Mouse (Mus musculus) hindbrain, embryonic 12.5 days (tissue): ENCODE measurements around the gene Tmem140. TPM values are rescaled to one million over a fixed set of nuclear protein-coding genes. Genes with fewer than 3 reads are reported as not detected.

Experiments used
- ATAC-seq: fragments of 200-750 bp; cut with Nextera tagmentation; 2 replicates; pipeline ENCODE4 v1.8.0; 2017; ENCODE audit warnings: moderate TSS enrichment; ENCODE audit not compliant: low FRiP score
- H3K27ac ChIP-seq: fragments of 300-500 bp; sonication (generic); 2 replicates; pipeline ENCODE4 v1.5.1; 2016; ENCODE audit warnings: mild to moderate bottlenecking
- H3K27me3 ChIP-seq: fragments of 300-500 bp; sonication (generic); 2 replicates; pipeline ENCODE4 v1.6.1; 2016; ENCODE audit warnings: mild to moderate bottlenecking
- H3K36me3 ChIP-seq: fragments of 300-500 bp; sonication (generic); 2 replicates; pipeline ENCODE4 v1.6.1; 2016; ENCODE audit warnings: mild to moderate bottlenecking
- H3K4me1 ChIP-seq: fragments of 300-500 bp; sonication (generic); 2 replicates; pipeline ENCODE4 v1.6.1; 2016
- H3K4me2 ChIP-seq: fragments of 300-500 bp; sonication (generic); replicated peaks from 2 replicates; pipeline ENCODE4 v1.6.1; 2016; ENCODE audit warnings: mild to moderate bottlenecking
- H3K4me3 ChIP-seq: fragments of 300-500 bp; sonication (generic); 2 replicates; pipeline ENCODE4 v1.5.1; 2016; ENCODE audit warnings: mild to moderate bottlenecking
- H3K9ac ChIP-seq: fragments of 300-500 bp; sonication (generic); 2 replicates; pipeline ENCODE4 v1.6.1; 2016; ENCODE audit warnings: mild to moderate bottlenecking, moderate library complexity
- H3K9me3 ChIP-seq: fragments of 300-500 bp; sonication (generic); replicated peaks from 2 replicates; pipeline ENCODE4 v1.6.1; 2016; ENCODE audit warnings: mild to moderate bottlenecking
- WGBS: fragments of 180-500 bp; shearing (Covaris S2); methylation state at CpG from one replicate; pipeline ENCODE4 v1.1.7; 2016; 5-methylcytosine and 5-hydroxymethylcytosine counted together
- polyA plus RNA-seq: library from polyadenylated mRNA; unstranded; fragments of >200 nt; fragmentation: Nextera tagmentation; extraction: Ambion mirVana; gene quantifications from 2 replicates; pipeline ENCODE4 v1.2.1, GENCODE M21; 2016

Gene Tmem140
- polyA plus RNA-seq, 1 experiment from 2014 or later, result 1.8 TPM

GRCm38 (mm10) chr6:34868507-34869217 lies 5.7 kb downstream of the Tmem140 start:
- no peak overlapping the region for H3K27ac ChIP-seq
- ATAC-seq, result no peak

DNA sequence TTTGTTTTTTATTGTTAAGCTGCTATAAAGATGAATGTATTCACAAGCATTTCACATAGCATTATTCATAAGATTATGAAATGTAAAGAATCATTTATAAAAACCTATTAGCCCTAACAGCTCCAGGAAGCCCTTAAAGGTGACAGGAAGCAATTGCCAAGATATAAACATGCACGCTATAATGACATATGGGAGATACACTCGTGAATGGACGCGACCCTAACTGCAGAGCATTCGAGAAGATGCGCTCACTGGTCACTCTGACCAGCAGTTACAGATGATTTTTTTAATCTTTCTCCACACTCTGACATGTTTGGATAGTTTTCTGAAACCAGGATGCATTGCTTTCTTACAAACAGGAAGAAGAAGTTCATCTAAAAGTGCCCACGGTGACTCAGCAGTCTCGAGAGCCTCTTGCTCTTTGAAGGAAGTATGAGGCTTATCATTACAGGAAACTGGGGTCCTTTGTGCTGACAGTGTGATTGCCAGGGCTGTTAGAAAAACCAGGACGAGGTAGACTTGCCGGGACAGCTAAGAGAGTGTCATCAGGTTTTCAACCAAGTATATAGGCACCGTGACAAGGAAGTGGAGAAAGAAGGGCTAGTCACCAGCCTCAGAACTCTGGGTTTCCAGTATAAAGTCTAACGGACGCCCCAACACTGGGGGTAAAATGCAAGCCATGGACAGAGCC lies 6.4 kb downstream of the Tmem140 start:
- H3K4me3 ChIP-seq, result no peak overlapping the region
- H3K27ac ChIP-seq, result no peak overlapping the region
- no peak overlapping the region for H3K9ac ChIP-seq
- no peak for ATAC-seq
- H3K36me3 ChIP-seq, result no peaks in the 10 kb centered on the region
- H3K9me3 ChIP-seq, result no peaks in the 10 kb centered on the region
- no peak overlapping the region for H3K4me2 ChIP-seq
- peaks cover 4% of the 10 kb centered on the region; the same call in 1 of the 2 replicates for H3K4me1 ChIP-seq
- H3K27me3 ChIP-seq, result no peaks in the 10 kb centered on the region
- 81% methylated on average over 13 of the region's 13 CpGs for WGBS

More at GRCm38 (mm10) chr6:34868507-34869217, 5.7 kb downstream of the Tmem140 start:
- Histone ChIP-seq H3K9ac (no peak overlapping the region), H3K27me3 (no peaks in the 10 kb centered on the region), H3K9me3 (no peaks in the 10 kb centered on the region), H3K4me3 (no peak overlapping the region), H3K4me2 (no peak overlapping the region), H3K4me1 (peaks cover 3% of the 10 kb centered on the region; the same call in 1 of the 2 replicates), H3K36me3 (no peaks in the 10 kb centered on the region)
- 84% methylated on average over 20 of the region's 20 CpGs for WGBS

DNA sequence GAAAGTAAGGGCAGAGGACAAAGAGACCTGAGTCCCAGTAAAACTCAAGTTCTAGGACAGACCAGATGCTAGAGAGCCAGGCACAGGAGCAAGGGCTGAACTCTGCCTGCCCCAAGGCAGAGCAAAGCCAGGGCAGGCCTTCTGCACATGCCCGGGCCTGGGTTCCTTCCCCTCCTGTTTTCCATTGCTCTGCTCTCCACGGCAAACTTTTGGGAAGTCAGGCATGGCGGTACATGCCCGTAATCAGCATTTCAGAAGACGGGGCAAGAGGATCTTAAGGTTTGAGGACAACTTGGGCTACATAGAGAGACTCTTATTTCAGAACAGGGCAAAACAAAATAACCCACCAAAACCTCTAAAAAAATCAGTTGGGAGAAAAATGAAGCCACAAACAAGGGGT lies 7.2 kb downstream of the Tmem140 start:
- Histone ChIP-seq H3K4me1 (peaks cover 7% of the 10 kb centered on the region; the same call in 1 of the 2 replicates), H3K4me3 (no peak overlapping the region), H3K36me3 (no peaks in the 10 kb centered on the region), H3K9ac (no peak overlapping the region), H3K4me2 (no peak overlapping the region), H3K27ac (no peak overlapping the region), H3K9me3 (no peaks in the 10 kb centered on the region), H3K27me3 (no peaks in the 10 kb centered on the region)
- 77% methylated on average over 5 of the region's 5 CpGs for WGBS
- ATAC-seq, result no peak

- Histone ChIP-seq H3K4me3 (no peak overlapping the region), H3K27me3 (no peaks in the 10 kb centered on the region), H3K4me1 (peaks cover 7% of the 10 kb centered on the region; the same call in 1 of the 2 replicates), H3K27ac (no peak overlapping the region), H3K9me3 (no peaks in the 10 kb centered on the region), H3K4me2 (no peak overlapping the region), H3K9ac (no peak overlapping the region), H3K36me3 (no peaks in the 10 kb centered on the region)
- 78% methylated on average over 5 of the region's 5 CpGs for WGBS
- no peak for ATAC-seq
Observed at GRCm38 (mm10) chr6:34870724-34871123, 7.8 kb downstream of the Tmem140 start.

DNA sequence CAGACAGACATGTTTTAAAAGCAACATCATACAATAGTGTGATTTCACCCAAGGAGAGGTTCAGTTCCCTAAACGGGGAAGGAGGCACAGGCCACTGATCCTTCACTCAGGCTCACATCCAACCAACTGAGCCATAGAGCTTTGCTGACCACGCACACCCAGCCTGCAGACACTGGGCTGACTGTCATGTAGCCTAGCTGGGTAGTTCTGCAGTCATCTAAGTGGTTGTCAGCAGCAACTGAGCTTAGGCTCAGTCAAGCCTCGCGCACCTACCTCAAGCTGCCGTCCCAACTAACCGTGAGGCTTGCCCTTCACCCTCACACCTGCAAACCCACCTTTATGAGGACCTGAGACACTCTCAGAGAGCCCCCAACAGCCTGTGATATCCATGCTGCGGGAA lies 9.0 kb downstream of the Tmem140 start:
- 92% methylated on average over 7 of the region's 7 CpGs for WGBS
- H3K9me3 ChIP-seq, result no peaks in the 10 kb centered on the region
- no peak overlapping the region for H3K4me3 ChIP-seq
- no peaks in the 10 kb centered on the region for H3K27me3 ChIP-seq
- no peak overlapping the region for H3K9ac ChIP-seq
- no peaks in the 10 kb centered on the region for H3K36me3 ChIP-seq
- H3K27ac ChIP-seq, result no peak overlapping the region
- no peak for ATAC-seq
- H3K4me2 ChIP-seq, result no peak overlapping the region
- H3K4me1 ChIP-seq, result peaks cover 14% of the 10 kb centered on the region

DNA sequence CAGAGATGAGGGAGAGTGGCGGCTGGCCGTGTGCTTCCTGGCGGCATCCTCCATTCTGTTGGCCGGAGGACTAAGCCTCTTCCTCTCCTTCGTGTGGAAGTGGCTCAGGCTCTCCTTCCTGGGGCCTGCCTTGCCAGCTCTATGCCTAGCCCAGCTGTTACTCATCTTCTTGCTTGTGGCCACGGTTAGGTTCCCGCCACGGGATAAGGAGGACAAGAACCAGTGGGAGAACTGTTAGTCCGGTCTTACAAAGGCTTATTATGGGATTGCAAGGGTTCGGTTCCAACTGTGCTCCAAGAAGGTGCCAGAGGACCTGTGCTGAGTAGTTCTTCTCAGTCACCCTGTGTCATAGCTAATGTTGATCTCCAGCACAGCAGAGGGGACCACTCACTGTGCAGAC lies 9.9 kb downstream of the Tmem140 start:
- no peaks in the 10 kb centered on the region for H3K36me3 ChIP-seq
- H3K27ac ChIP-seq, result no peak overlapping the region
- no peak for ATAC-seq
- WGBS, result 93% methylated on average over 10 of the region's 10 CpGs
- no peak overlapping the region for H3K9ac ChIP-seq
- H3K4me2 ChIP-seq, result no peak overlapping the region
- H3K4me3 ChIP-seq, result no peak overlapping the region
- no peaks in the 10 kb centered on the region for H3K27me3 ChIP-seq
- no peaks in the 10 kb centered on the region for H3K9me3 ChIP-seq
- peaks cover 19% of the 10 kb centered on the region for H3K4me1 ChIP-seq

DNA sequence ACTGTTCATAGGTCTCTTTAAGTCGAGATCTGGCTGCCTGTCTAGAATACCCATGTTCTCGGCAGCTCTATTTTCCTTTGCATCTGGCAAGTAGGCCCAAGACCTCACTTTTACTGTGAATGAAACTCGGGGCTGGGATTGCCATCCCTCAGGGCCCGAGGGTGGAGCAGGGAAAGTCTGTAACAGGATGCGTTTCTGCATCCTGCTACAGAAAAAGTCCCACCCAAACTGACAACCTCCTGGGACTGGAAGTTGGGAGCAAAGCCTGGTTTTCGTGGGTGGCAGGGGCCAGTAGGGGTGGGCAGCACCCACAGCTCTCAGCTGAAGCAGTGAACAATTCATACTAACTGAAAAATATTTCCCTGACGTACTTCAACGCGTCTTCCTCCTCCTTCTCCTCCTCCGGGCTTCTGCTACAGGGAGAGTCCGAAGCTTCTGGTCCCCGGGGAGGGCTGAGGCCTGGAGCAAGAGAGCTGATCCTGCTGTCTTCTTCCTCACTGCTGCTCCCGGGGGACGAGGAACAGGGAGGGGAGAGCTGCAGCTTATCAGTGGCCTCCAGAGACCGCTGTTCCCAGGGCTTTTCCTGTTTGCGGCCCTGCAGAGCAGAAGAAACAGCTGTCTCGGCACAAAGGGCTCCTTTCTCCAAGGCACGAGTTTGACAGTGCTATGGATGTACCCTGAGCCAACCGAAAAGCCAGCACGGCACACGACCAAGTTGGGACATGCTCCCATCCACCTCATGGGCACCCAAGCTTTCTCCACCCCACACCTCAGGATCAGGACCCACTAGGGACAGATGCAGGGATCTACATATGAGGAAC lies 11.4 kb downstream of the Tmem140 start:
- no peak overlapping the region for H3K4me3 ChIP-seq
- peaks cover 24% of the 10 kb centered on the region for H3K4me1 ChIP-seq
- no peaks in the 10 kb centered on the region for H3K27me3 ChIP-seq
- H3K36me3 ChIP-seq, result no peaks in the 10 kb centered on the region
- ATAC-seq, result no peak
- 72% methylated on average over 21 of the region's 21 CpGs for WGBS
- H3K9me3 ChIP-seq, result no peaks in the 10 kb centered on the region
- no peak overlapping the region for H3K9ac ChIP-seq
- no peak overlapping the region for H3K4me2 ChIP-seq
- no peak overlapping the region for H3K27ac ChIP-seq

DNA sequence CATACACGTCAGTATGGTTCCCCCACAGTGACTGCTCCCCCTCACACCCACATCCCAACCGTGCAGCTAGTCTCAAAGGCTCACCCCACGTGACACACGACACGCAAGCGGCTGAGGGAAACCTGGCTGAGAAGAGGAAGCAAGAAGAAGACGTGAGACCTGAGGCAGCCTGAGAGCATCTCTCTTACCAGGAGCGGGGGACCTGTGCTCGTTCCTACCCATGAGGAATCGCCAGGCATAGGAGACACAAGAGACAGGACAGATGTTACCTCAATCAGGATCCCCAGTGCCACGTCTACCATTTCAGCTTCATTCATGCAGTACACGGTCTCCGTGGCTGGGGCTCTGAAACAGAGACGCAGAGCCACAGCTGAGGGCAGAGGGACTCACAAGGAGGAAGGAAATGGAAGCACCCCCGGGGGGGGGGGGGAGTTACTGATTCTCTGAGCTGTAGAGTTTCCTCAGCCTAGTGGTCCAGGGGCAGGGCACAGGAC lies 12.4 kb downstream of the Tmem140 start:
- Histone ChIP-seq H3K27ac (no peak overlapping the region), H3K9ac (no peak overlapping the region), H3K9me3 (no peaks in the 10 kb centered on the region), H3K4me1 (peaks cover 24% of the 10 kb centered on the region), H3K4me2 (no peak overlapping the region), H3K4me3 (no peak overlapping the region), H3K36me3 (0 out of 2 replicates have a peak, but pooled peaks cover under 1% of the 10 kb centered on the region), H3K27me3 (no peaks in the 10 kb centered on the region)
- WGBS, result 88% methylated on average over 15 of the region's 15 CpGs
- no peak for ATAC-seq

GRCm38 (mm10) chr6:34875966-34876834 lies 13.3 kb downstream of the Tmem140 start:
- H3K4me2 ChIP-seq, result peak overlapping the region; percentile 71; the same call in 1 of the 2 replicates
- H3K9me3 ChIP-seq, result no peaks in the 10 kb centered on the region
- no peak overlapping the region for H3K27ac ChIP-seq
- WGBS, result 60% methylated on average over 12 of the region's 12 CpGs
- no peak for ATAC-seq
- H3K9ac ChIP-seq, result peak overlapping the region; percentile 82; the same call in 1 of the 2 replicates
- peaks cover 9% of the 10 kb centered on the region for H3K36me3 ChIP-seq
- no peaks in the 10 kb centered on the region for H3K27me3 ChIP-seq
- H3K4me1 ChIP-seq, result peaks cover 24% of the 10 kb centered on the region
- H3K4me3 ChIP-seq, result peak overlapping the region; percentile 63; the same call in 1 of the 2 replicates

DNA sequence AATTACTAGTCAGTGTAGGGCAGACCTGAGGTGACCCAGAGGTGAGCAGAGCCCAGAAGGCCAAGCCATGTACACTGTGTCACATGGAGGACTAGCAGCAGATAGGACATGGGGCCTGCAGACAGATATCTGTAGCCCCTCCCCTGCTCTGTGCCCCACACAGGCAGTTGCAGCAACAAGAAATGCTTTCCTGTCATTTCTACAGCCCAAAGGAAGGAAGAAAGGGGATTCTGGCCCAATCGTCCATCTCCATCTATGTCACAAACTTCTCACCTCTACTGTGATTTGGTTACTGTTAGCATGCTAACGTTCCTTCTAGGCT lies 13.8 kb downstream of the Tmem140 start:
- H3K9ac ChIP-seq, result peak overlapping the region; percentile 82
- peak overlapping the region; percentile 71 for H3K4me2 ChIP-seq
- peaks cover 14% of the 10 kb centered on the region for H3K36me3 ChIP-seq
- H3K9me3 ChIP-seq, result no peaks in the 10 kb centered on the region
- 43% methylated on average over 2 of the region's 2 CpGs for WGBS
- H3K27me3 ChIP-seq, result no peaks in the 10 kb centered on the region
- peaks cover 24% of the 10 kb centered on the region for H3K4me1 ChIP-seq
- no peak for ATAC-seq
- peak overlapping the region; percentile 63 for H3K4me3 ChIP-seq
- peak overlapping the region; percentile 90 for H3K27ac ChIP-seq

- H3K9me3 ChIP-seq, result no peaks in the 10 kb centered on the region
- ATAC-seq, result peak; percentile 92
- peak within 1 kb of the TSS; percentile 82 for H3K9ac ChIP-seq
- peak within 1 kb of the TSS; percentile 63 for H3K4me3 ChIP-seq
- H3K36me3 ChIP-seq, result peaks cover 23% of the 10 kb centered on the region
- peak within 1 kb of the TSS; percentile 90 for H3K27ac ChIP-seq
- H3K4me2 ChIP-seq, result peak within 1 kb of the TSS; percentile 71
- peaks cover 24% of the 10 kb centered on the region for H3K4me1 ChIP-seq
- no peaks in the 10 kb centered on the region for H3K27me3 ChIP-seq
- under 1% methylated on average over 56 of the region's 56 CpGs for WGBS
Observed at GRCm38 (mm10) chr6:34877509-34878321, 14.8 kb downstream of the Tmem140 start, which contains the start of gene Cyren. Gene Cyren, minus strand, starts transcription at chr6:34878060.
